In genomic region chr2:94406083-94406957, GRCm38 (mm10) we compare ENCODE assay signal across 8 mouse cellular contexts. TPM values are rescaled to one million over a fixed set of nuclear protein-coding genes. Genes with fewer than 3 reads are reported as not detected.
DNase-seq lines count a peak whose midpoint lies in the region; ATAC-seq lines count a peak whose summit lies in the region.

TSS of gene Ttc17 (minus strand) at chr2:94406689.

- H3K9ac ChIP-seq in hindbrain, embryonic 12.5 days = peak within 1 kb of the TSS; percentile 92

- WGBS in hindbrain, embryonic 12.5 days = under 1% methylated on average over 75 of the region's 77 CpGs

- H3K4me3 ChIP-seq in hindbrain, embryonic 12.5 days = peak within 1 kb of the TSS; percentile 92

- no peaks in the 10 kb centered on the region for H3K27me3 ChIP-seq in hindbrain, embryonic 12.5 days

- ATAC-seq in hindbrain, embryonic 12.5 days (ENCODE audit: low FRiP score) = peak; percentile 93

- peaks cover 24% of the 10 kb centered on the region for H3K4me1 ChIP-seq in hindbrain, embryonic 12.5 days

- no peaks in the 10 kb centered on the region for H3K9me3 ChIP-seq in hindbrain, embryonic 12.5 days (replicated peaks)

- H3K36me3 ChIP-seq in hindbrain, embryonic 12.5 days = peaks cover 12% of the 10 kb centered on the region

- peak; percentile 92 for DNase-seq in NIH3T3 (ENCODE audit: low read depth)
- peak; percentile 95 to 96 for DNase-seq in cerebellum, postnatal 10 days
- DNase-seq in frontal cortex, postnatal 10 days (ENCODE audit: low spot score in 2 of 2) = peak; percentile 69 to 84
- DNase-seq in layer of hippocampus, postnatal 14 days (ENCODE audit: low spot score in 2 of 2) = peak; percentile 83 to 87
- DNase-seq in lung, postnatal 14 days = peak; percentile 90
- DNase-seq in retina, adult 2 months (ENCODE audit: low read depth, low spot score) = peak; percentile 74
- DNase-seq in thymus, postnatal 36 days = peak; percentile 89 to 90

- peak within 1 kb of the TSS; percentile 94 for H3K27ac ChIP-seq in hindbrain, embryonic 12.5 days

- peak within 1 kb of the TSS; percentile 81 for H3K4me2 ChIP-seq in hindbrain, embryonic 12.5 days (replicated peaks)

RNA-seq across cellular contexts. Expression of gene Ttc17, which starts in this region (rescaled TPM):
- polyA plus RNA-seq in hindbrain, embryonic 12.5 days (2016; fragmentation: Nextera tagmentation; extraction: Ambion mirVana) = 18.3 and 20.1 TPM in 2 replicates
- 10 to 100 TPM; 34.6 to 36.5 TPM for total RNA-seq in layer of hippocampus, postnatal 14 days (2021)

Comparison
In these comparisons a context has a peak if more than half of its experiments do, and no peak if none do; other contexts are left out.
1. Peak in every context shown above with its lines: DNase-seq, ATAC-seq, H3K4me3 ChIP-seq and H3K27ac ChIP-seq.